Mouse (Mus musculus): ENCODE results near the gene Vmn1r188. TPM values are rescaled to one million over a fixed set of nuclear protein-coding genes. Genes with fewer than 3 reads are reported as not detected.
"Not testable (repeated sequence)": the region's sequence is repeated elsewhere in the genome, so short reads cannot be mapped to it uniquely, and the experiment has no call there.

Gene Vmn1r188
- polyA plus RNA-seq (2014; fragmentation: Nextera tagmentation; extraction: Ambion mirVana): not detected in 2 replicates

DNA sequence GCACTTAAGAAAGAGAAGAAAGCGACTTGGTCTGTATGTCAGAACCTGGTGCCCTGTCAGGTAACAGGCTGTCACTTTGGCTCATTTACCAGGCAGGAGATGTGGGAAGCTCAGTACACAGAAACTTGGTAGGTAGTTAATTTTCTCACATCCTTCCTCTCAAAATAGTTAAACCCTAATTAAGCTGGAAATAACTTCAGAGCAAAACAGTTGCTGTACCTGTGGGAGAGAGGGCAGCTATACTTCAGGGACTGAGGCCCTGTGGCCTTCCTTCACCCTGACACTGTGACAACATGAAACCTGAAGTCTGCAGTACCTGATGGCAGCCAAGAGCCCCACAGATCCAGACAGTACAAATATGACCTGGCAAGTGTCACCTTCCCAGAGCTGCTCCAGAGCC lies at the start of gene Vmn1r188:
Gene Vmn1r188, plus strand, starts transcription at position 301 of the 400 bp plus-strand sequence.
- H3K9me3 ChIP-seq (ENCODE audit: control insufficient read depth, low read length); DNase-seq (ENCODE audit: low spot score); H3K27ac ChIP-seq (replicated peaks; ENCODE audit: low read depth, low read length); H3K4me3 ChIP-seq (ENCODE audit: low read depth, low read length); ATAC-seq (ENCODE audit: insufficient number of reproducible peaks, low FRiP score, low TSS enrichment, low read depth); H3K4me1 ChIP-seq (ENCODE audit: control insufficient read depth, insufficient read depth, low read length); H3K27me3 ChIP-seq (ENCODE audit: control insufficient read depth, insufficient read depth, low read length); H3K9ac ChIP-seq (ENCODE audit: low read length); H3K36me3 ChIP-seq (ENCODE audit: control insufficient read depth, insufficient read depth, low read length); H3K4me2 ChIP-seq (ENCODE audit: low read depth, severe bottlenecking): not testable (repeated sequence)
- 83% methylated on average over 1 of the region's 1 CpGs for WGBS

GRCm38 (mm10) chr13:22034443-22035266 lies 49.6 kb upstream of the Vmn1r188 start:
- H3K4me3 ChIP-seq (ENCODE audit: low read depth, low read length): peak overlapping the region; percentile 37
- H3K9me3 ChIP-seq (ENCODE audit: control insufficient read depth, low read length): no peaks in the 10 kb centered on the region
- no peaks in the 10 kb centered on the region for H3K27me3 ChIP-seq (ENCODE audit: control insufficient read depth, insufficient read depth, low read length)
- H3K36me3 ChIP-seq (ENCODE audit: control insufficient read depth, insufficient read depth, low read length): no peaks in the 10 kb centered on the region
- H3K9ac ChIP-seq (ENCODE audit: low read length): peak overlapping the region; percentile 90
- H3K27ac ChIP-seq (replicated peaks; ENCODE audit: low read depth, low read length): peak overlapping the region; percentile 96
- peak overlapping the region; percentile 54 for H3K4me2 ChIP-seq (ENCODE audit: low read depth, severe bottlenecking)
- DNase-seq (ENCODE audit: low spot score) (peak; percentile 67), ATAC-seq (ENCODE audit: insufficient number of reproducible peaks, low FRiP score, low TSS enrichment, low read depth) (no peak)
- H3K4me1 ChIP-seq (ENCODE audit: control insufficient read depth, insufficient read depth, low read length): peaks cover 7% of the 10 kb centered on the region
- WGBS: 1% methylated on average over 9 of the region's 14 CpGs

DNA sequence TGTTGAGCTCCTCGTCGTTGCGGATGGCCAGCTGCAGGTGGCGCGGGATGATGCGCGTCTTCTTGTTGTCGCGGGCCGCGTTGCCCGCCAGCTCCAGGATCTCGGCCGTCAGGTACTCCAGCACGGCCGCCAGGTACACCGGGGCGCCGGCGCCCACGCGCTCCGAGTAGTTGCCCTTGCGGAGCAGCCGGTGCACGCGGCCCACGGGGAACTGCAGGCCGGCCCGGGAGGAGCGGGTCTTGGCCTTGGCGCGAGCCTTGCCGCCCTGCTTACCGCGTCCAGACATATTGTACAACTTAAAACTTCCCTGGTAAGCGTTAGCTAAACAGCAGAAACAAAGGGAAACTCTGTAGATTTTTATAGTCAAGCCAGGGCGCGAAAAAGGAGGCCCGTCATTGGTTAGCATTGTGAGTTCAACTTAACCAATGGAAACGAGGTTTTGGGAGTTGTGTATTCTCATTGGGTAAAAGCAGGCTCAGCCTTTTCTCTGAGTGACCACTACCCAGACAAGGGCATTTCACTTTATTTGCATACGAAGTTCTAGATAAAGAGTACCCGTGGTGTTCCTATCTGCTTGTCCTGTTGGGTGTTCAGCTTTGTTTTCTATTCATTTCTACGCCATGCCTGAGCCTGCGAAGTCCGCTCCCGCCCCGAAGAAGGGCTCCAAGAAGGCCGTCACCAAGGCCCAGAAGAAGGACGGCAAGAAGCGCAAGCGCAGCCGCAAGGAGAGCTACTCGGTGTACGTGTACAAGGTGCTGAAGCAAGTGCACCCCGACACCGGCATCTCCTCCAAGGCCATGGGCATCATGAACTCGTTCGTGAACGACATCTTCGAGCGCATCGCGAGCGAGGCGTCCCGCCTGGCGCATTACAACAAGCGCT lies 48.7 kb upstream of the Vmn1r188 start, which contains the start of the genes Hist1h2ah and Hist1h2bk:
Gene Hist1h2ah, minus strand, starts transcription at position 302 of the 882 bp plus-strand sequence.
Gene Hist1h2bk, plus strand, starts transcription at position 604 of the 882 bp plus-strand sequence.
- ATAC-seq (ENCODE audit: insufficient number of reproducible peaks, low FRiP score, low TSS enrichment, low read depth): peak; percentile 98
- Histone ChIP-seq H3K4me3 (ENCODE audit: low read depth, low read length) (peak within 1 kb of the TSS; percentile 37), H3K27ac (replicated peaks; ENCODE audit: low read depth, low read length) (peak within 1 kb of the TSS; percentile 96), H3K9ac (ENCODE audit: low read length) (peak within 1 kb of the TSS; percentile 90), H3K4me2 (ENCODE audit: low read depth, severe bottlenecking) (peak within 1 kb of the TSS; percentile 62)
- not testable (repeated sequence) for H3K4me1 ChIP-seq (ENCODE audit: control insufficient read depth, insufficient read depth, low read length); H3K9me3 ChIP-seq (ENCODE audit: control insufficient read depth, low read length); H3K36me3 ChIP-seq (ENCODE audit: control insufficient read depth, insufficient read depth, low read length); H3K27me3 ChIP-seq (ENCODE audit: control insufficient read depth, insufficient read depth, low read length)
- peak; percentile 89 for DNase-seq (ENCODE audit: low spot score)
- 0% methylated on average over 23 of the region's 69 CpGs for WGBS

DNA sequence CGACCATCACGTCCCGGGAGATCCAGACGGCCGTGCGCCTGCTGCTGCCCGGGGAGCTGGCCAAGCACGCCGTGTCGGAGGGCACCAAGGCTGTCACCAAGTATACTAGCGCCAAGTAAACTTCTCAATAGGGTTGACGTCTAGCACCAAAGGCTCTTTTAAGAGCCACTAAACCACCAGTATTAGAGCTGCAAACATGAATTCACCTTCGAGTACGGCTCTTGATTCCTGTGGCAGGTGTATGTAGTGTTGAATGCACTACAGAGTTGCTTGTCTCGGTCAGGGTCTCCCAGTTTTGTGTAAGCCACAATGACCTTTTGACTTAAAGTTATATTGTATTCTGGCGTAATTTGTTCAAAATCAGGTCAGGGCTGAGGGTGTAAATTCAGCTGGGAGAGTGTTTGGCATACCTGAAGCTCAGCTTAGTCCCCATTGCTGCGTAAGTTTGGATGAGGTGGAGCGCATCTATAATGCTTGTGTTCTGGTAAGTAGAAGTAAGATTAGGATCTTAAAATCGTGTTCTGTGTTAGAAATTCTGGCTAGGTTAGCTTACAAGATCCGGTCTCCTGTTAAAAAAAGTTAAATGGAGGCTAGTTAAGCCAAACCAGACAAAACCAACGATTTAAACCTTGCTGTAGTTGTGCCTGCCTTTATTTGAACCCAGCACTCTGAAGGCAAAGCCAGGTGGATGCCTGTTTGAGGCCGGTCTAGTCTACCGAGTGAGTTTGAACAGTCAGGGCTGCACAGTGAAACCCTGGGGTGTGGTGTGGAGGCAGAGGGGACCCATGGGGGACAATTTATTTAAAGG lies 47.9 kb upstream of the Vmn1r188 start:
- H3K36me3 ChIP-seq (ENCODE audit: control insufficient read depth, insufficient read depth, low read length): no peaks in the 10 kb centered on the region
- peak overlapping the region; percentile 62 for H3K4me2 ChIP-seq (ENCODE audit: low read depth, severe bottlenecking)
- WGBS: 5% methylated on average over 17 of the region's 23 CpGs
- peak overlapping the region; percentile 37 for H3K4me3 ChIP-seq (ENCODE audit: low read depth, low read length)
- no peaks in the 10 kb centered on the region for H3K9me3 ChIP-seq (ENCODE audit: control insufficient read depth, low read length)
- DNase-seq (ENCODE audit: low spot score) (peak; percentile 76), ATAC-seq (ENCODE audit: insufficient number of reproducible peaks, low FRiP score, low TSS enrichment, low read depth) (0 out of 2 replicates have a peak, but pooled peaks have one; percentile 0)
- H3K27ac ChIP-seq (replicated peaks; ENCODE audit: low read depth, low read length): peak overlapping the region; percentile 96
- H3K27me3 ChIP-seq (ENCODE audit: control insufficient read depth, insufficient read depth, low read length): no peaks in the 10 kb centered on the region
- peaks cover 7% of the 10 kb centered on the region for H3K4me1 ChIP-seq (ENCODE audit: control insufficient read depth, insufficient read depth, low read length)
- H3K9ac ChIP-seq (ENCODE audit: low read length): peak overlapping the region; percentile 79

DNA sequence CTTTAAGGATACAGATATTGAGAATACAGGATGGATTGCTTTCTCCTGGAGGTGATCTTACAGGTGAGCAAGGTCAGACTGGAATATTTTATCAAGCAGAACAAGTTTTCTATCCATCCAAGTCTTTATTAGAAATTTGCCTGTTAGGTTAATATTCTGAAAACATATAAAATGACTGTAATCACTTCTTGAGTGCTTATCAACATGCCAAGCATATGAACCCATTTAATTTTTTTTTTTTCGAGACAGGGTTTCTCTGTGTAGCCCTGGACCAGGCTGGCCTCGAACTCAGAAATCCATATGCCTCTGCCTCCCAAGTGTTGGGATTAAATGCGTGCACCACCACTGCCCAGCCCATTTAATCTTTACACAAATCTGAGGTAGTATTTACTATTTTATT lies 47.3 kb upstream of the Vmn1r188 start:
- WGBS: 65% methylated on average over 3 of the region's 3 CpGs
- H3K9me3 ChIP-seq (ENCODE audit: control insufficient read depth, low read length): no peaks in the 10 kb centered on the region

DNA sequence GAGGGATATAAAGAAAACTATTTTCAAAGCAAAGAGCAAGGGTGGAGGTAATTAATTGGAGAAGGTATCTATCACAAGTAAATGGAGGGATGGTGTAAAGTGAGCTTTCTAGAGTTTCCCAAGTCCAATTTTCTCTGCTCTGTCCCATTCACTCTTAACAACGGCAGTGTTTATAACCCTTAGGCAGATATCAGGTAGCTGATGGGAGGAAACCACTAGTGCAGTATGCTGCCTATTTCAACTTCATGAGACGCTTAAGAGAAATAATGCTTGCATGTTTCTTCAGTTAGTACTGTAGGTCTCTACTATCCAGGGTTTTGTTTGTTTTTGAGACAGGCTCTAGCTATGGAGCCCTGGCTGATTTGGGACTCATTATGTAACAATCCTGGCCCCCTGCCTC lies 46.8 kb upstream of the Vmn1r188 start:
- no peak overlapping the region for H3K4me3 ChIP-seq (ENCODE audit: low read depth, low read length)
- DNase-seq (ENCODE audit: low spot score): no peak
- peaks cover 7% of the 10 kb centered on the region for H3K4me1 ChIP-seq (ENCODE audit: control insufficient read depth, insufficient read depth, low read length)

More for the DNA sequence above, 47.3 kb upstream of the Vmn1r188 start:
- Histone ChIP-seq H3K4me2 (ENCODE audit: low read depth, severe bottlenecking) (peak overlapping the region; percentile 62), H3K36me3 (ENCODE audit: control insufficient read depth, insufficient read depth, low read length) (no peaks in the 10 kb centered on the region), H3K27ac (replicated peaks; ENCODE audit: low read depth, low read length) (peak overlapping the region; percentile 96), H3K9ac (ENCODE audit: low read length) (peak overlapping the region; percentile 79), H3K4me3 (ENCODE audit: low read depth, low read length) (peak overlapping the region; percentile 37; the same call in 1 of the 2 replicates), H3K27me3 (ENCODE audit: control insufficient read depth, insufficient read depth, low read length) (no peaks in the 10 kb centered on the region), H3K4me1 (ENCODE audit: control insufficient read depth, insufficient read depth, low read length) (peaks cover 7% of the 10 kb centered on the region)
- ATAC-seq (ENCODE audit: insufficient number of reproducible peaks, low FRiP score, low TSS enrichment, low read depth) (no peak), DNase-seq (ENCODE audit: low spot score) (no peak)

GRCm38 (mm10) chr13:22039364-22039763 lies 44.9 kb upstream of the Vmn1r188 start:
- H3K27ac ChIP-seq (replicated peaks; ENCODE audit: low read depth, low read length): peak overlapping the region; percentile 88; the same call in 1 of the 2 replicates

More for the DNA sequence above, 46.8 kb upstream of the Vmn1r188 start:
- Histone ChIP-seq H3K27ac (replicated peaks; ENCODE audit: low read depth, low read length) (peak overlapping the region; percentile 56; the same call in 1 of the 2 replicates), H3K9me3 (ENCODE audit: control insufficient read depth, low read length) (no peaks in the 10 kb centered on the region), H3K36me3 (ENCODE audit: control insufficient read depth, insufficient read depth, low read length) (no peaks in the 10 kb centered on the region), H3K4me2 (ENCODE audit: low read depth, severe bottlenecking) (peak overlapping the region; percentile 20; the same call in 1 of the 2 replicates), H3K9ac (ENCODE audit: low read length) (no peak overlapping the region), H3K27me3 (ENCODE audit: control insufficient read depth, insufficient read depth, low read length) (no peaks in the 10 kb centered on the region)
- WGBS: 67% methylated on average over 2 of the region's 2 CpGs
- ATAC-seq (ENCODE audit: insufficient number of reproducible peaks, low FRiP score, low TSS enrichment, low read depth): no peak

More at GRCm38 (mm10) chr13:22039364-22039763, 44.9 kb upstream of the Vmn1r188 start:
- no peak for ATAC-seq (ENCODE audit: insufficient number of reproducible peaks, low FRiP score, low TSS enrichment, low read depth)
- DNase-seq (ENCODE audit: low spot score): no peak
- Histone ChIP-seq H3K4me3 (ENCODE audit: low read depth, low read length) (no peak overlapping the region), H3K9me3 (ENCODE audit: control insufficient read depth, low read length) (no peaks in the 10 kb centered on the region), H3K36me3 (ENCODE audit: control insufficient read depth, insufficient read depth, low read length) (no peaks in the 10 kb centered on the region), H3K4me1 (ENCODE audit: control insufficient read depth, insufficient read depth, low read length) (peaks cover 8% of the 10 kb centered on the region), H3K27me3 (ENCODE audit: control insufficient read depth, insufficient read depth, low read length) (no peaks in the 10 kb centered on the region), H3K4me2 (ENCODE audit: low read depth, severe bottlenecking) (no peak overlapping the region), H3K9ac (ENCODE audit: low read length) (no peak overlapping the region)
- 67% methylated on average over 5 of the region's 5 CpGs for WGBS

Data from limb, embryonic 11.5 days (tissue).